Mouse (Mus musculus) forebrain, embryonic 10.5 days (tissue): ENCODE data around the gene Fignl1. TPM values are rescaled to one million over a fixed set of nuclear protein-coding genes. Genes with fewer than 3 reads are reported as not detected.

Experiments used
- DNase-seq: peaks from one replicate; pipeline ENCODE4 v3.0.0-alpha.2; 2017; ENCODE audit warnings: low spot score; ENCODE audit errors: extremely low spot score
- H3K27ac ChIP-seq: fragments of 300-500 bp; sonication (generic); 2 replicates; pipeline ENCODE4 v1.5.1; 2016; ENCODE audit warnings: mild to moderate bottlenecking
- H3K27me3 ChIP-seq: fragments of 300-500 bp; sonication (generic); 2 replicates; pipeline ENCODE4 v1.6.1; 2016; ENCODE audit warnings: mild to moderate bottlenecking; ENCODE audit not compliant: poor library complexity, severe bottlenecking
- H3K36me3 ChIP-seq: fragments of 300-500 bp; sonication (generic); replicated peaks from 2 replicates; pipeline ENCODE4 v1.6.1; 2016; ENCODE audit warnings: mild to moderate bottlenecking, moderate library complexity
- H3K4me1 ChIP-seq: fragments of 300-500 bp; sonication (generic); 2 replicates; pipeline ENCODE4 v1.6.1; 2016
- H3K4me3 ChIP-seq: fragments of 300-500 bp; sonication (generic); 2 replicates; pipeline ENCODE4 v1.5.1; 2016; ENCODE audit warnings: mild to moderate bottlenecking, moderate library complexity
- H3K9me3 ChIP-seq: fragments of 300-500 bp; sonication (generic); 2 replicates; pipeline ENCODE4 v1.6.1; 2016; ENCODE audit warnings: mild to moderate bottlenecking, moderate library complexity
- WGBS: fragments of 180-500 bp; shearing (Covaris S2); methylation state at CpG from one replicate; pipeline ENCODE4 v1.1.7; 2016; 5-methylcytosine and 5-hydroxymethylcytosine counted together
- polyA plus RNA-seq: library from polyadenylated mRNA; unstranded; fragments of >200 nt; fragmentation: Nextera tagmentation; extraction: Ambion mirVana; gene quantifications from 2 replicates; pipeline ENCODE4 v1.2.1, GENCODE M21; 2016

Fignl1 gene
- polyA plus RNA-seq, 1 experiment from 2014 or later, result 101 TPM

- Histone ChIP-seq H3K36me3 (no peaks in the 10 kb centered on the region), H3K27ac (no peak overlapping the region), H3K4me3 (no peak overlapping the region), H3K27me3 (no peaks in the 10 kb centered on the region), H3K4me1 (no peaks in the 10 kb centered on the region), H3K9me3 (no peaks in the 10 kb centered on the region)
- WGBS, result 78% methylated on average over 6 of the region's 6 CpGs
- DNase-seq, result no peak
Observed at GRCm38 (mm10) chr11:11785457-11785856, 23.3 kb downstream of the Fignl1 start.

GRCm38 (mm10) chr11:11781728-11782127, 27.0 kb downstream of the Fignl1 start:
- DNase-seq, result no peak
- Histone ChIP-seq H3K36me3 (no peaks in the 10 kb centered on the region), H3K9me3 (no peaks in the 10 kb centered on the region), H3K27me3 (no peaks in the 10 kb centered on the region), H3K4me1 (no peaks in the 10 kb centered on the region), H3K27ac (no peak overlapping the region), H3K4me3 (no peak overlapping the region)
- WGBS, result 87% methylated on average over 8 of the region's 8 CpGs

GRCm38 (mm10) chr11:11778345-11778744, 30.4 kb downstream of the Fignl1 start:
- no peak for DNase-seq
- Histone ChIP-seq H3K4me1 (no peaks in the 10 kb centered on the region), H3K4me3 (no peak overlapping the region), H3K9me3 (no peaks in the 10 kb centered on the region), H3K27me3 (no peaks in the 10 kb centered on the region), H3K36me3 (no peaks in the 10 kb centered on the region), H3K27ac (no peak overlapping the region)
- 94% methylated on average over 6 of the region's 6 CpGs for WGBS

- H3K4me3 ChIP-seq, result no peak overlapping the region
- no peaks in the 10 kb centered on the region for H3K9me3 ChIP-seq
- no peak for DNase-seq
- H3K4me1 ChIP-seq, result no peaks in the 10 kb centered on the region
- no peaks in the 10 kb centered on the region for H3K27me3 ChIP-seq
- H3K36me3 ChIP-seq, result no peaks in the 10 kb centered on the region
- no peak overlapping the region for H3K27ac ChIP-seq
- WGBS, result 88% methylated on average over 2 of the region's 2 CpGs
Observed at GRCm38 (mm10) chr11:11777796-11778195, 31.0 kb downstream of the Fignl1 start.

GRCm38 (mm10) chr11:11777246-11777645, 31.5 kb downstream of the Fignl1 start:
- DNase-seq, result no peak
- no peak overlapping the region for H3K27ac ChIP-seq
- no peaks in the 10 kb centered on the region for H3K36me3 ChIP-seq
- no peak overlapping the region for H3K4me3 ChIP-seq
- WGBS, result 81% methylated on average over 3 of the region's 3 CpGs
- no peaks in the 10 kb centered on the region for H3K27me3 ChIP-seq
- no peaks in the 10 kb centered on the region for H3K4me1 ChIP-seq
- H3K9me3 ChIP-seq, result no peaks in the 10 kb centered on the region

GRCm38 (mm10) chr11:11776822-11777174, 32.0 kb downstream of the Fignl1 start:
- H3K36me3 ChIP-seq, result no peaks in the 10 kb centered on the region
- H3K27me3 ChIP-seq, result no peaks in the 10 kb centered on the region
- DNase-seq, result no peak
- 84% methylated on average over 7 of the region's 7 CpGs for WGBS
- no peak overlapping the region for H3K4me3 ChIP-seq
- H3K4me1 ChIP-seq, result no peaks in the 10 kb centered on the region
- no peak overlapping the region for H3K27ac ChIP-seq
- no peaks in the 10 kb centered on the region for H3K9me3 ChIP-seq

GRCm38 (mm10) chr11:11776071-11776821, 32.5 kb downstream of the Fignl1 start:
- Histone ChIP-seq H3K4me1 (no peaks in the 10 kb centered on the region), H3K36me3 (no peaks in the 10 kb centered on the region), H3K27me3 (no peaks in the 10 kb centered on the region), H3K4me3 (no peak overlapping the region), H3K9me3 (no peaks in the 10 kb centered on the region), H3K27ac (no peak overlapping the region)
- no peak for DNase-seq
- WGBS, result 72% methylated on average over 4 of the region's 4 CpGs

- no peak overlapping the region for H3K4me3 ChIP-seq
- H3K9me3 ChIP-seq, result no peaks in the 10 kb centered on the region
- H3K27ac ChIP-seq, result no peak overlapping the region
- H3K27me3 ChIP-seq, result no peaks in the 10 kb centered on the region
- no peaks in the 10 kb centered on the region for H3K4me1 ChIP-seq
- 91% methylated on average over 5 of the region's 5 CpGs for WGBS
- no peak for DNase-seq
- no peaks in the 10 kb centered on the region for H3K36me3 ChIP-seq
Observed at GRCm38 (mm10) chr11:11774893-11775292, 33.9 kb downstream of the Fignl1 start.

- Histone ChIP-seq H3K4me3 (no peak overlapping the region), H3K27ac (no peak overlapping the region), H3K9me3 (no peaks in the 10 kb centered on the region), H3K27me3 (no peaks in the 10 kb centered on the region), H3K4me1 (no peaks in the 10 kb centered on the region), H3K36me3 (no peaks in the 10 kb centered on the region)
- DNase-seq, result no peak
- 95% methylated on average over 4 of the region's 4 CpGs for WGBS
Observed at GRCm38 (mm10) chr11:11774384-11774783, 34.4 kb downstream of the Fignl1 start.

- WGBS, result 91% methylated on average over 4 of the region's 4 CpGs
- no peaks in the 10 kb centered on the region for H3K36me3 ChIP-seq
- no peaks in the 10 kb centered on the region for H3K9me3 ChIP-seq
- no peak for DNase-seq
- no peaks in the 10 kb centered on the region for H3K4me1 ChIP-seq
- H3K27ac ChIP-seq, result no peak overlapping the region
- H3K27me3 ChIP-seq, result no peaks in the 10 kb centered on the region
- no peak overlapping the region for H3K4me3 ChIP-seq
Observed at GRCm38 (mm10) chr11:11772196-11772595, 36.6 kb downstream of the Fignl1 start.

GRCm38 (mm10) chr11:11770691-11771090, 38.1 kb downstream of the Fignl1 start:
- Histone ChIP-seq H3K9me3 (no peaks in the 10 kb centered on the region), H3K4me1 (no peaks in the 10 kb centered on the region), H3K36me3 (no peaks in the 10 kb centered on the region), H3K4me3 (no peak overlapping the region), H3K27ac (no peak overlapping the region), H3K27me3 (no peaks in the 10 kb centered on the region)
- DNase-seq, result no peak
- 93% methylated on average over 3 of the region's 3 CpGs for WGBS

GRCm38 (mm10) chr11:11769281-11769680, 39.5 kb downstream of the Fignl1 start:
- no peaks in the 10 kb centered on the region for H3K4me1 ChIP-seq
- no peak for DNase-seq
- no peaks in the 10 kb centered on the region for H3K27me3 ChIP-seq
- no peak overlapping the region for H3K27ac ChIP-seq
- 95% methylated on average over 20 of the region's 20 CpGs for WGBS
- no peaks in the 10 kb centered on the region for H3K9me3 ChIP-seq
- no peaks in the 10 kb centered on the region for H3K36me3 ChIP-seq
- H3K4me3 ChIP-seq, result no peak overlapping the region

GRCm38 (mm10) chr11:11768057-11768456, 40.7 kb downstream of the Fignl1 start:
- no peaks in the 10 kb centered on the region for H3K36me3 ChIP-seq
- no peak for DNase-seq
- H3K27me3 ChIP-seq, result no peaks in the 10 kb centered on the region
- no peak overlapping the region for H3K4me3 ChIP-seq
- WGBS, result 91% methylated on average over 2 of the region's 2 CpGs
- H3K9me3 ChIP-seq, result no peaks in the 10 kb centered on the region
- H3K27ac ChIP-seq, result no peak overlapping the region
- no peaks in the 10 kb centered on the region for H3K4me1 ChIP-seq

GRCm38 (mm10) chr11:11766736-11767135, 42.0 kb downstream of the Fignl1 start:
- Histone ChIP-seq H3K9me3 (no peaks in the 10 kb centered on the region), H3K36me3 (no peaks in the 10 kb centered on the region), H3K4me1 (no peaks in the 10 kb centered on the region), H3K4me3 (no peak overlapping the region), H3K27me3 (no peaks in the 10 kb centered on the region), H3K27ac (no peak overlapping the region)
- DNase-seq, result no peak
